Mouse (Mus musculus) E14TG2a.4 (cell line): ENCODE results near the gene Gm49366.

Experiments
- CTCF ChIP-seq: conservative IDR thresholded peaks from 2 replicates; pipeline ENCODE4 v1.5.1; 2014; ENCODE audit warnings: low read length
- NANOG ChIP-seq: IDR thresholded peaks from 2 replicates; pipeline ENCODE4 v1.6.1; 2014; ENCODE audit warnings: borderline replicate concordance, low read length, mixed read lengths
- POU5F1 ChIP-seq: IDR thresholded peaks from 2 replicates; pipeline ENCODE4 v1.6.1; 2014; ENCODE audit warnings: low read length, borderline replicate concordance

DNA sequence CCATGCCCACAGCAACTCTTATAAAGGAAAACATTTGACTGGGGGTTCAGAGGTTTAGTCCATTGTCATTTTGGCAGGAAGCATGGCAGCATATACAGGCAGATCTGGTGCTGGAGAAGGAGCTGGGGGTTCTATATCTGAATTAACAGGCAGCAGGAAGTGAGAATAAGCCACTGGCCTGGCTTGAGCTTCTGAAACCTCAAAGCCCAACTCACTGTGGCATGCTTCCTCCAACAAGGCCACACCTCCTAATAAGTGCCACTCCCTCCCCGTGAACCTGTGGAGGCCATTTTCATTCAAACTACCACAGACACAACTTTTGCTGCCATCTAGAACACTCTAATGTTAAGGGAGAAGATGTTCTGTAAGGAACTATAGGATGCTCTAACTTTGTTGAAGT is 69.0 kb downstream of the Gm49366 start:
- TF ChIP-seq CTCF (no peak), POU5F1 (no peak), NANOG (no peak)
